Mouse (Mus musculus): ENCODE measurements at regions not wholly inside any gene's neighbourhood (a gene's known extent, or its start where the extent isn't known, plus 50 kb on each side); places are given as distances from the start of the nearest gene placed in this dataset.

- Histone ChIP-seq H3K79me2 (ENCODE audit: control insufficient read depth, insufficient read depth, low read length, poor library complexity) (no peaks in the 10 kb centered on the region), H3K9me3 (replicated peaks; ENCODE audit: insufficient read depth, low read length) (no peaks in the 10 kb centered on the region), H3K27me3 (ENCODE audit: control insufficient read depth in 1 of 2, insufficient read depth in 2 of 2, low read length in 2 of 2) (no peaks in the 10 kb centered on the region; a peak in 1 of 4 replicates), H3K27ac (ENCODE audit: control insufficient read depth, low read depth, low read length) (no peak overlapping the region), H3K9ac (ENCODE audit: control insufficient read depth, low read depth, low read length, poor library complexity, severe bottlenecking) (no peak overlapping the region), H3K36me3 (ENCODE audit: control insufficient read depth in 1 of 2, insufficient read depth in 2 of 2, low read length in 2 of 2) (no peaks in the 10 kb centered on the region), H3K4me3 (ENCODE audit: control insufficient read depth in 1 of 2, insufficient read depth in 1 of 2, low read depth in 2 of 2, low read length in 2 of 2) (no peak overlapping the region), H3K4me1 (ENCODE audit: control insufficient read depth in 1 of 2, insufficient read depth in 2 of 2, low read length in 2 of 2) (no peaks in the 10 kb centered on the region)
- DNase-seq (ENCODE audit: low read depth, low spot score), result peak; percentile 5
- no peak for TF ChIP-seq JUND (IDR thresholded peaks at IDR 0.05; ENCODE audit: low read depth, low read length)
- TF ChIP-seq TCF12 (IDR thresholded peaks at IDR 0.05; ENCODE audit: low read depth, low read length), result no peak
- no peak for TF ChIP-seq EP300 (IDR thresholded peaks at IDR 0.05; ENCODE audit: low read depth in 1 of 2, low read length in 2 of 2)
- no peak for TF ChIP-seq POLR2AphosphoS5 (IDR thresholded peaks at IDR 0.05; ENCODE audit: borderline replicate concordance, low read depth, low read length)
- TF ChIP-seq HCFC1 (IDR thresholded peaks at IDR 0.05; ENCODE audit: low read depth, low read length), result no peak
- no peak for TF ChIP-seq MAFK (IDR thresholded peaks at IDR 0.05; ENCODE audit: borderline replicate concordance, low read depth, low read length)
- no peak for TF ChIP-seq CHD1 (IDR thresholded peaks at IDR 0.05; ENCODE audit: low read depth, low read length)
- no peak for TF ChIP-seq ZC3H11A (IDR thresholded peaks at IDR 0.05; ENCODE audit: low read depth, low read length)
- no peak for TF ChIP-seq ETS1 (IDR thresholded peaks at IDR 0.05; ENCODE audit: low read depth, low read length)
Observed at GRCm38 (mm10) chr4:114711082-114711481, 110.4 kb upstream of the Gm12830 start.

GRCm38 (mm10) chr4:114712005-114712665 is 109.4 kb upstream of the Gm12830 start:
- no peaks in the 10 kb centered on the region for H3K79me2 ChIP-seq (ENCODE audit: control insufficient read depth, insufficient read depth, low read length, poor library complexity)
- H3K27ac ChIP-seq (ENCODE audit: control insufficient read depth, low read depth, low read length), result no peak overlapping the region
- H3K36me3 ChIP-seq (ENCODE audit: control insufficient read depth in 1 of 2, insufficient read depth in 2 of 2, low read length in 2 of 2), result no peaks in the 10 kb centered on the region
- H3K9ac ChIP-seq (ENCODE audit: control insufficient read depth, low read depth, low read length, poor library complexity, severe bottlenecking), result no peak overlapping the region
- H3K27me3 ChIP-seq (ENCODE audit: control insufficient read depth in 1 of 2, insufficient read depth in 2 of 2, low read length in 2 of 2), result no peaks in the 10 kb centered on the region; a peak in 1 of 4 replicates
- no peaks in the 10 kb centered on the region for H3K4me1 ChIP-seq (ENCODE audit: control insufficient read depth in 1 of 2, insufficient read depth in 2 of 2, low read length in 2 of 2)
- DNase-seq (ENCODE audit: low read depth, low spot score), result no peak
- H3K4me3 ChIP-seq (ENCODE audit: control insufficient read depth in 1 of 2, insufficient read depth in 1 of 2, low read depth in 2 of 2, low read length in 2 of 2), result no peak overlapping the region
- TF ChIP-seq TAL1 (IDR thresholded peaks at IDR 0.05; ENCODE audit: low read length), result no peak
- no peak for TF ChIP-seq MAX (IDR thresholded peaks at IDR 0.05; ENCODE audit: low read length)
- no peak for TF ChIP-seq NELFE (IDR thresholded peaks at IDR 0.05; ENCODE audit: low read depth, low read length)
- TF ChIP-seq BHLHE40 (IDR thresholded peaks at IDR 0.05; ENCODE audit: borderline replicate concordance, low read depth, low read length), result no peak
- TF ChIP-seq E2F4 (IDR thresholded peaks at IDR 0.05; ENCODE audit: borderline replicate concordance, low read depth, low read length), result no peak
- no peak for TF ChIP-seq POLR2AphosphoS2 (IDR thresholded peaks at IDR 0.05; ENCODE audit: low read length)
- TF ChIP-seq MYB (IDR thresholded peaks at IDR 0.05; ENCODE audit: low read depth, low read length), result no peak
- no peak for TF ChIP-seq MAZ (IDR thresholded peaks at IDR 0.05; ENCODE audit: low read depth, low read length)
- no peaks in the 10 kb centered on the region for H3K9me3 ChIP-seq (replicated peaks; ENCODE audit: insufficient read depth, low read length)

Measured in MEL (cell line).